Mouse (Mus musculus) G1E-ER4 (cell line): ENCODE measurements at regions not wholly inside any gene's neighbourhood (a gene's known extent, or its start where the extent isn't known, plus 50 kb on each side); places are given as distances from the start of the nearest gene placed in this dataset.

ENCODE experiments used
- GATA1 ChIP-seq: IDR thresholded peaks from one replicate; pipeline ENCODE4 v1.8.0; 2012; ENCODE audit warnings: low read length, inconsistent platforms

- no peak for TF ChIP-seq GATA1
Observed at GRCm38 (mm10) chr16:73498636-73499208, 912.9 kb downstream of the Robo2 start.

GRCm38 (mm10) chr16:73483214-73483856, 928.3 kb downstream of the Robo2 start:
- no peak for TF ChIP-seq GATA1

GRCm38 (mm10) chr16:73482176-73482575, 929.4 kb downstream of the Robo2 start:
- no peak for TF ChIP-seq GATA1

DNA sequence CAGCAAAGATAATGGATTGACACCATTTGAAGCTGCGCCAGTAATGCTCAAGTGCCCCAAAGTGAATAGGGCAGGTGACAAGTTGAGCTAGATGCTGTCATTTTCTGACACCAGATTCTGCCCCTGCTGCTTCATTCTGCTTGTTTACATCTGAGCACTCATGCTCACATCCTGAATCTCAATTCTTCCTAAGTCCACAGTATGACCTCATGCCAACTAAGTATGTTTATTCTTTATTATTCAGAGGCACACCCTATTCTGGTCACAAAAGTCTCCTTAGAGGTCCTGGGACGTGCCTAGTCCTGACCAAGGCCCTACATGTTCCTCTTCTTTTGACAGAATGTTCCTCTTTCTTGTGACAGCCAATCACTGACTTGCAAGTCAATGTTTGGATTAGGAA, 938.1 kb downstream of the Robo2 start:
- no peak for TF ChIP-seq GATA1

DNA sequence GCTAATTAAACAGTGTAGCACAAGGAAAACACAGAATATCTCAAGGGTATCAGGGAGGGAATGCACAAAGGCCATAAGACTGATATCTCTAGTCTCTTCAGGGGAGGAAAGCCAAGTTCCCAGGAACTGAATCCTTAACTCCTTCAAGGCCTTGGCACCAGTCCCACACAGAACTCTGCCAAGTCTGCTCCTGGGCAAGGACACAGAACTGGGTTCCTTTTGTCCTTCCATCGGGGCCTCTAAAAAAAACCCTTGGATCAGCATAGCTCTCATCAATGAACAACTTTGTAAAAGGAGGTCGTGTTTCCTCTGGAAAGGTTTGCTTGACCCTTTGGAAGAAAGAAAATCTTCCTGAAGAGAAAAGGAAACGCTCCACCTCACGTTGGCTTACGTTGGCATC, 940.1 kb downstream of the Robo2 start:
- TF ChIP-seq GATA1: no peak

DNA sequence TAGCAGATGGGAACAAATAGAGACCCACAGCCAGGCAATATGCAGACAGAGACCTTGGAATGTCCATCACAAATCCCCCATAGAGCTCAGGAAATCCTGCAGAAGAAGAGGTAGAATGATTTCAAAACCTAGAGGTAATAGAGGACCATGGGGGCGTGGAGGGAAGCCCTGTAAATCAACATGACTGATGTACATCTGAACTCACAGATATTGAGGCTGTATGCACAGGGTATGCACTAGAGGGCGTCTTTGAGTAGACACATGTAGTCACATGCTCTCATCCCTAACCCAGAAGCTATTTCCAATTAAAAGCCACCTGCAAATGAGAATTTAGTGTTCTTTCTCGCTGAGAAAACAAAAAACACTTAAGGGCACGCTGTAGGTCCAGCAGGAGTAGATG, 941.1 kb downstream of the Robo2 start:
- TF ChIP-seq GATA1: no peak

- TF ChIP-seq GATA1: no peak
Observed at GRCm38 (mm10) chr16:73466296-73466695, 945.3 kb downstream of the Robo2 start.

DNA sequence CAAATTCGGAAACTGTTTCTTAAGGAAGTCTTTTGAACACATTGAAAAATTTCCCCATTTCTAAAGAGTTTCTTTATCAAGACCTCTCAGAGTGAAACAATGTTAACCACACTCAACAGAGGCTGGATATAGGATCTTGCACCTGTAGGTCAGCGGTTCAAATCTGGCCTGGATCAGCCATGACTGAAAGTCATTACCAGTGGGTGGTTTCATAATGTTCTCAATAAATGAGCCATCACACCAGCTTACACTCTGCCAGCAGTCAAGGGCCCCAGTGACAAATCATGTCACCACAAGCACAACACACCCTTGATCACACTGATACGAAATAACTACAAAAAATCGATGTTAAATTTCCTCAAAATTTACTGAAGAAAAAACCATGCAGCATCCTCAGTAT, 949.1 kb downstream of the Robo2 start:
- no peak for TF ChIP-seq GATA1

- no peak for TF ChIP-seq GATA1
Observed at GRCm38 (mm10) chr16:73450634-73451245, 960.9 kb downstream of the Robo2 start.

DNA sequence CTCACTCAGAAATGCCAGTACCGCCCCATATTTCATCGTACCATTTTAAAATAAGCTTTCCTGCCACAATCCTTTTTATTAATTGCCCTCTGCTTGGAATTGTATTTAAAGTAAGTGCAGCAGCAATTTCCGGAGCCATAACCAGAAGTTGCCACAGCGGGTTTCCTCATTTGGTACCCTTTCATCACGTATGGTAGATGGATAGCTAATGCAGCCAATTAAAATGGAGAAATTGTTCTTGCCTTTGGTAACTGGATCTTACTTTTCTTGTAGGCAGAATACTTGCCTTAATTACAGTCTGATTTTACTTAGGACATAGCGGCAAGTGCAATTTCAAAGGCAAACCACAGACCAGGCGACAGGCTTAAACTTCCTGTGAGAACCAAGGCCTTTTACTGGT, 961.8 kb downstream of the Robo2 start:
- TF ChIP-seq GATA1: no peak

DNA sequence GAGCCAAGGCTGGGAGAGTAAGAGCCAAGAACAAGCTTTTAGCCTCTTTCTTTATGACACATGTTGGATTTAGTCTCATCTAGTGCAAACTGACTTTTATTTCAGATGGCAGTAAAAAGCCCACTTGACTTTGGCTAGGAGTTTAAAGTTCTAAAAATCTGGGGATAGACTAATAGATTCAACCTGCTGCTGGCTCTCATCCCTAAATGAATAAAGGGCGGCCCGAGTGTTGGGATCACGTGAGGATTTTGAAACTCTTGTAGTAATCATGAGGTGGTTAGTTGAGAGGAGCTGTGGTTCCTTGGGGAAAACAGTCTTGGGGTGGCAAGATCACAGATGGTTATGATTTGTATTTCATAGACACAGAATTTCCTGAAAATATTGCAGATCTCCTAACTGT, 975.9 kb downstream of the Robo2 start:
- TF ChIP-seq GATA1: no peak

GRCm38 (mm10) chr16:73424851-73425250, 986.8 kb downstream of the Robo2 start:
- no peak for TF ChIP-seq GATA1

- TF ChIP-seq GATA1: no peak
Observed at GRCm38 (mm10) chr16:73424311-73424710, 987.3 kb downstream of the Robo2 start.

DNA sequence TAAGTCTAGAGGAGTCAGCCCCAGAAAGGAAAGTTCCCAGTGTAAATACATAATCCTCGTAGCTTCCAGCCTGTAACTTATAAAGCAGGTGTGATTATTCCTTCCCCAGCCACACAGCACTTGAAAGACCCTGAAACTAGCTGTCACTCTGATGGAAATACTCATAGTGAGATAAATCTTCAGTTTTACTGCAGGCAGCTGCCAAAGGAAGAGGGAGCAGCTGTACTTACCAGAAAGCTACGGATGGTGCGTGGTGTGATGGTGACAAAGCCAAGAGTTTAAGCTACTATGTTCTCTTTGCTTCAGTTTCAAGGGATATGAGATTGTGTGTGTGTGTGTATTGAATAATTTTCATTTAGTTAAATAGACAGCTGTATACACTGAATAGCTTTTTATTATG, 1007.1 kb downstream of the Robo2 start:
- TF ChIP-seq GATA1: no peak

- no peak for TF ChIP-seq GATA1
Observed at GRCm38 (mm10) chr16:73404099-73404498, 1007.5 kb downstream of the Robo2 start.

GRCm38 (mm10) chr16:73379056-73379455, 1032.6 kb downstream of the Robo2 start:
- TF ChIP-seq GATA1: no peak

- TF ChIP-seq GATA1: no peak
Observed at GRCm38 (mm10) chr16:73374608-73375165, 1036.9 kb downstream of the Robo2 start.
